Mouse (Mus musculus) heart, postnatal 25 days (tissue): ENCODE results near the gene Sgms1. TPM values are rescaled to one million over a fixed set of nuclear protein-coding genes. Genes with fewer than 3 reads are reported as not detected.
A peak's percentile ranks its signal among the peaks of the same experiment; 100 is the strongest.

Experiments used
- DNase-seq: peaks from one replicate; pipeline ENCODE4 v3.0.0; 2022; ENCODE audit warnings: low spot score
- intact Hi-C: fragments of 180-260 bp; cut with DNase I; formaldehyde crosslinking; loops from one replicate; pipeline ENCODE4 v1.15.1; 2025
- total RNA-seq, 2 experiments: library from RNA; stranded (reverse); gene quantifications; 2 replicates each; pipeline ENCODE4 v1.2.3; 2021

Sgms1 gene
- total RNA-seq, 2 experiments from 2014 or later = 55.8 to 59.0 TPM

DNA sequence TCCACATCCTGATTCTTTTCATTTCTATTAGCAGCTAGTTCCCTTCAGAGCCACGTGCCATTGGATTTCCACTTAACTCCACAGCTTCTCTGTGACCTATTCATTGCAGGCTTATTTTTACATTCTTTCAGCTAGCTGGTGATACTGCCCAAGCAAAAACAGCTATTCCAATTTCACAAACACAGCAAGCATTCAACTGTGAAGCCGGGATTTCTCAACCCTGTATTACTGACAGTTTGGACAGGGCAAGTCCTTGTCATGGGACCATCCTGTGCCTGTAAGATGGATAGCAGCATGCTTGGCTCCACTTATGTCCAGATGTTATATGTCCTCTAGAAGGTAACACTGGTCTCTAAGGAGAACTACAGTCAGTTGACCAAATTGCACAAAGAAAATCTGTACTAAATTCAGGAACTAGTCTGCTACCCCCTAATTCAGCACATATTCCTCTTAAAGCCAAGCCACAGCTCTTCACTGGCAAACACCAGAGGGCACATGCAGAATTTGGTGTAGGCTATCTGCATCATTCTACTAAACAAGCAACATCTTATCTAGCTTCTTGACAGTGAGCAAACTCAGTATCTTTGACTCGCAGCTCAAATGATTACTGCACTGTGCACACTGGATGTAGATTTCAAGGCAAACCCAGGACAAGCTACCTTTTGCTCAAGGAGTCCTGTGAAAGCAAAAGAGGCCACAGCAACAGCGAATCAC, 189.5 kb downstream of the Sgms1 start:
- intact Hi-C loops = no loop called here
- DNase-seq = no peak

- DNase-seq = no peak
- intact Hi-C loops = no loop called here
Observed at GRCm38 (mm10) chr19:32199133-32199532, 190.4 kb downstream of the Sgms1 start.

GRCm38 (mm10) chr19:32198494-32199106, 190.9 kb downstream of the Sgms1 start:
- intact Hi-C loops = no loop called here

DNA sequence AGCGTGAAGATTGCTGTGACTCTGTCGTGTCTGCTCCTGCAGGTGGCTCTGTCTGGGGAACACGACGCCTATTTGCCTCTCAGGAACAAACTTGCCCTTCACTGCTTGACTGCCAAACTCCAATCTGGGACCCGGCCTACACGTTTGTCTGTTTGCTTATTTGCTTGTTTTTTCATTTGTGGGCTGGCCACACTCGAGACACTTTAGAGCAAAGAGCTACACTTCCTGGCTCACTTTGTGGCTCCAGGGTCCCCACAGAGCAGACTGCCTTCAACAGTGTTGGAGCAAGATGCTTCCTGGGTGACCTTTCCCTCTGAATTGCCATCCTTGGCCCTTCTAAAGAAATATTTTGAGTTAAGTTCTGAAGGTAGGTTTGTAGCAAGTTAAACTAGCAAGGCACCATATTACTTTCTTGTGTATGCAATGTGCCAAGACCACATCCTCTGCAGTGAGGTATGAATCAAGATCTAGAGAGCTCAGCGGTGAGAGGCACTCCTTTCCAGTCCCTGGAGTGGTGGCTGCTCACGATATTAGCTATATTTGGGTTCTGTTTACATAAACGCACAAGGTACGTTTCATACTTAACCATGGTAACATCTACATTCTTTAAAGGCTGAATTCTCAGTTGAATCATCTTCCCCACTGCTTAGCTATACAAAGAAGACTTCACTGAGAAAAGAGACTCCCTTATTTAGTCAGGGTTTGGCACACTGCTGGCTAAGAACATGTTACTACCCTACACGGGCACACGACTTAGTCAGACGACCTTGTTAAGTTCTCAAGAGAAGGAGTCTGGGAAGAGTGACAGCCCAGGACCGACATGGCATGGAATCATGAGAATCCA, 192.3 kb downstream of the Sgms1 start:
- intact Hi-C loops = no loop called here
- DNase-seq = no peak

More at GRCm38 (mm10) chr19:32198494-32199106, 190.9 kb downstream of the Sgms1 start:
- no peak for DNase-seq

DNA sequence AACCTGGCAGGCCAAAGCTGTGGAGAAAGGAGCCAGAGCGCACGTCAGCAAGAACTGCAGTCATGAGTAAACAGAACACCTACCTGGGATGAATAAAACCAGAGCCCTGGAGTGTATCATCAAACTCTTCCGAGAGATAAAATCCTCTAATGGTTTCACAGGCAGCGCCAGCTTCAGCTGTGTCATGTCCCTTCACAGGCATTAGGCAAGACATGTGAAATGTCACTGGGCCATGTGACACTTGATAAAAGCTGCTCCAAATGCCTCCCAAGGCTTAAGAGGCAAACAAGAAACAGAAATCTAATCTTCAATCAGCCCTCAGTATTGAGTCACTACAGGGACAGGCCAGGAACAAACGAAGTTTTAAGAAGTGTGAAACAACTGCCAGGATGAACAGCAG, 193.3 kb downstream of the Sgms1 start:
- intact Hi-C loops = no loop called here
- no peak for DNase-seq

DNA sequence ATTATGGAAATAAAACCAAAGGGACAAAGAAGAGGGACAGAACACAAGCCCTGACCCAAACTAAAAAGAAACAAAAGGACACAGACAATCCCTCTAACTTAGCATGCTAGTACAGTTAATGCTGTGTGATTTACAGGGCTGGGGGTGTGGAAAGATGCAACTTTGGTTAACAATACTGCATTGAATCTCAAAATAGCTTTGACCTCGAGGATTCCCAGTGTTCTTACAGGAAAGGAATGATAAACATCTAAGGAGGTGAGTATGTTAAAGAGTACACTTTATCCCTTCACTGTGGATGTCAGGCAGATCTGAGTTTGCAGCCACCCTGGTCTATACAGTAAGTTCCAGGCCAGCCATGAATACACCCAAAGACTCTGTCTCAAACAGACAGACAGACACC, 194.7 kb downstream of the Sgms1 start:
- DNase-seq = no peak
- intact Hi-C loops = no loop called here

GRCm38 (mm10) chr19:32194074-32194473, 195.4 kb downstream of the Sgms1 start:
- no peak for DNase-seq
- intact Hi-C loops = no loop called here

GRCm38 (mm10) chr19:32191596-32191995, 197.9 kb downstream of the Sgms1 start:
- no peak for DNase-seq
- intact Hi-C loops = no loop called here

- no peak for DNase-seq
- intact Hi-C loops = no loop called here
Observed at GRCm38 (mm10) chr19:32189961-32190360, 199.6 kb downstream of the Sgms1 start.

GRCm38 (mm10) chr19:32189036-32189436, 200.5 kb downstream of the Sgms1 start:
- DNase-seq = no peak
- intact Hi-C loops = no loop called here

- DNase-seq = no peak
- intact Hi-C loops = no loop called here
Observed at GRCm38 (mm10) chr19:32186594-32187092, 202.9 kb downstream of the Sgms1 start.

DNA sequence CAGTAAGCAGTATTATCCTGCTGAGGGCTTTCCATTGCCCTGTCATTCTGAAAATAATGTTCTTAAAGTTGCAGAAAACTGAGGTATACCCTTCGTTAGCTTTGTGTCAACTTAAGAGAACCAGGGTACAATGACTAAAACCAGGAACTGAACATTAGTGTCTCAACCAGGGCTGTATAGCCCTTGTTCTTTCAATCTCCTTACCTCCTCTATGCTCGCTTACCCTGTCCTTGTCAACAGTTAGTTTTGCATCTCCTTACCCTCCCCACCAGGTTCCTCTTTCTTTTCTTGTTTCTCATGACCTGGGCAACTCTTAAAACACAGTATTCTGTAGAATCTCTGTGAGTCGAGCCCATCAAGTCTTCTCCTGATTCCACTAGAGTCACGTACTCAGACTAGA, 206.5 kb downstream of the Sgms1 start:
- intact Hi-C loops = loop anchor here (5.0 kb wide), 1 partner anchor 119 kb away; no protein-coding TSS in a partner anchor
- no peak for DNase-seq

DNA sequence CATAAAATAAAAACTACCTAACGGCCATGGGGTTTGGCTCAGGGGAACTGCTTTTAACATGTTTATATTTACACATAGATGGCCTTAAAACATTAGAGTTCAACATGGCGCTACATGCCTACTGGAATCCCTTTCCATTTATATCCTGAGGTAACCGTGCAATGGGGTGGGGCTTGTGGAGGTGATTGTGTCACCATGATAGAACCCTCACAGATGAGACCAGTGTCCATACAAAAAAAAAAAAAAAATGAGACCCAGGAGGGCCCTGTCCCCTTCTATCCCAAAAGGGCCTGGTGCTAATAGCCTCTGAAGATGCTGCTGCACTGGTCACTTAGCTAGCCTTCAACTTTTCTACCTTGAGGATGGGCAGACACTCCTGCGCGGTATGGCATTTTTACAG, 207.0 kb downstream of the Sgms1 start:
- intact Hi-C loops = loop anchor here (5.0 kb wide), 1 partner anchor 120 kb away; no protein-coding TSS in a partner anchor
- no peak for DNase-seq

GRCm38 (mm10) chr19:32181721-32182394, 207.7 kb downstream of the Sgms1 start:
- intact Hi-C loops = loop anchor here (2.0 to 5.0 kb wide), 2 partner anchors 120 to 207 kb away; partner anchors contain the start of gene Sgms1
- DNase-seq = peak; percentile 46

DNA sequence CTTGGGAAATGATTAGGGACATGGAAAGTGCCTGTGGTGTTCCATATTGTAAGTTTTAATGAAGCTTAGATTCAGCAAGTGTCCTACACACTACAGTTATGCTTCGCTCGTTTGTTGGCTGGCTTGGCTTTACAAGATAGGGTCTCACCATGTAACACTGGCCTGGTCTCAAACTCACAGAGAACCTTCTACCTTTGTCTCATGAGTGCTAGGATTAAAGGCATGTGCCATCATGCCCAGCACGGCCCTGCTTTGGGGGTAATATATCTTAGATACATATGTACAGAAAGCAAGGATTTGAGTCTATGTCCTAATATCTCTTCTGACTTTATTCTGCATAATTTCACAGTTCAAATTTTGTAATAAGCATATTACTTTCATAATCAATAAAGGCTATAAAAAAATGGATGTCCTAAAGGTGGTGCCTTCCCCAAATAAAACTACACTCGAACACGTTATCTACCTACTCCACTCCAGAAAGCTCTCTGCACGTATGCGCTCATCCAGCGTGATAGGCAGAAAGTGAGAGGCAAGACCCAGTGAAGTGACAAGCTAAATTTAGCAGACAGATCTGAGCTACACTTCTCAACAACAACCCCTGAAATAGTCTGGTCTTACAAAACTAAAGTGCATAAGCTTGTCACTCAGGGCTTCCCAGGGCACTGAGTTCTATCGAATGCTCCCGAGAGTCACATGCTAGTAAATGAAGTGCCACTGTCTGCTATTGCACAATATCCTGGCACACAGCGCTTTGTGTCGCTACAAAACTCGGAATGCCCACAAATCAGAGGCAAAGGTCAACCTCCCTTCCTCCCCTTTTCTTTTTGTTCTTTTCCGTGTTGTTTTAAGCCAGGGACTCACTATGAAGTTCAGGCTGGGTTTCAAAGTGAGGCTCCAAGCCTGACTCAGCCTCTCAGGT, 208.5 kb downstream of the Sgms1 start:
- DNase-seq = peak; percentile 65
- intact Hi-C loops = loop anchor here (2.0 to 5.0 kb wide), 2 partner anchors 121 to 208 kb away; partner anchors contain the start of gene Sgms1

GRCm38 (mm10) chr19:32179978-32180413, 209.5 kb downstream of the Sgms1 start:
- DNase-seq = no peak
- intact Hi-C loops = loop anchor here (2.0 to 5.0 kb wide), 2 partner anchors 122 to 209 kb away; partner anchors contain the start of gene Sgms1

GRCm38 (mm10) chr19:32179514-32179913, 210.0 kb downstream of the Sgms1 start:
- intact Hi-C loops = no loop called here
- no peak for DNase-seq

GRCm38 (mm10) chr19:32178161-32178560, 211.4 kb downstream of the Sgms1 start:
- no peak for DNase-seq
- intact Hi-C loops = no loop called here

DNA sequence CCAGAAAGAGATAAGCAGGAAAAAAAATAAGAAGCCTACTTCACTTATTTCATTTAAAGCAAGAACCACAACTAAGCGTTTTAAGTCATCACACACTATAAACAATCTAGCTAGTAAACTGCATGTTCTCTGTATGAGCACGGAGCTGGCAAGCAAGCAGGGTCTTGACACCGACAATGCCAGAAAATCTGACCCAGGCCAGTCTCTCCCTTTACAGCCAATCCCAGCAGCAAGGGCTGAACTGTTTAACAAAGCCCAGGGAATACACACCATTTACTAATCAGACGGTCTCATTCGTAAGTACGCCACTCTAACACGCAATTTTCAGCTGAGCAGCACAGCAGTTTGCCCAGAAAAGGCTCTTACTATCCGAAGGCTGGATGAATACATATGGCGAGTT, 213.1 kb downstream of the Sgms1 start:
- intact Hi-C loops = no loop called here
- DNase-seq = no peak
